Mouse (Mus musculus): Measurements from ENCODE around the gene Esrrb. TPM values are rescaled to one million over a fixed set of nuclear protein-coding genes. Genes with fewer than 3 reads are reported as not detected.

The Esrrb gene
- total and polyA plus RNA-seq, 2 experiments from 2014 or later = 3.1 to 9.8 TPM

DNA sequence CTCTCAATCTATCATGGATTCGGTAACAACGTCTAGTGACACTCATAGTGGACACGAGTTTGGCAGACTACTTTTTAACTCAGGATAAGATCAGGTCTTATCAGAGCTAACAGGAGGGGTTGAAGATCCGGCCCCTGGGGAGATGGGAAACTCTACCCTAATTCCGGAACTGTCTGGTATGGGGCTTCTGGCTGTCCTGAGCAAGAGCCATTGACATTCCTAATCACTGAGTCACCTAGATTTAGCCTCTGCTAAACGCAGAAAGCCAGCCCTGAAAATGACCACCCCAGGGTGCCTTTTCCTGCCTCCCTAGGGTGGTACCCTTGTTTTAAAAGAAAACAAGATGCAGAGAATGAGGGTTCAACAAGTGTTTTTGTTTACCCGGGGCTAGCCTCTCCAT is 34.4 kb downstream of the Esrrb start:
- Histone ChIP-seq H3K9ac (replicated peaks; ENCODE audit: low read length) (no peak overlapping the region), H3K9me3 (ENCODE audit: low read length) (no peaks in the 10 kb centered on the region), H3K36me3 (ENCODE audit: insufficient read depth, low read length) (no peaks in the 10 kb centered on the region), H3K4me2 (ENCODE audit: low read depth, low read length) (no peak overlapping the region), H3K27me3 (ENCODE audit: insufficient read depth, low read length) (no peaks in the 10 kb centered on the region), H3K4me1 (ENCODE audit: insufficient read depth, low read length) (no peaks in the 10 kb centered on the region), H3K27ac (no peak overlapping the region), H3K4me3 (ENCODE audit: low read length) (no peak overlapping the region)
- ATAC-seq = no peak
- DNase-seq (ENCODE audit: low spot score) = no peak
- no peak for TF ChIP-seq CTCF (IDR thresholded peaks at IDR 0.05; ENCODE audit: low read depth)
- 71% methylated on average over 7 of the region's 7 CpGs for WGBS

DNA sequence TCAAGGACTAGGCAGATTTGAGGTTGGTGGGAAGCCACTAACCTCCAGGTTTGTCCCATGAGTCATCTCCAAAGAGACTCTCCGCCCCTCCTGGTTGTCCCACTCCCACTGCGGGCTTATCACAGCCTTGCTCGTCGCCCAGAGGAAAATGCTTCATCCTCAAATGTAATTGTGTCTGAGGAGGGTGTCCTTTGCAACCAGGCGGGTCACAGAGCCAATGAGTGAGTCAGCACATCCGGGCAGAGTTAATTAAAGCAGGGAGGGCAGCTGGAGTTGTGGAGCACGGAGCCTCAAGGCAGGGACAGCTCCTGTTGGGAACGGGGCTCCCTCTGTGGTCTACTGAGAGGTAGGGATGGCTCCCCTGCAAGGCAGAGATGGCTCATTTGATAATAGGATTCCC is 37.8 kb downstream of the Esrrb start:
- Histone ChIP-seq H3K36me3 (ENCODE audit: insufficient read depth, low read length) (no peaks in the 10 kb centered on the region), H3K27ac (no peak overlapping the region), H3K9me3 (ENCODE audit: low read length) (no peaks in the 10 kb centered on the region), H3K9ac (replicated peaks; ENCODE audit: low read length) (no peak overlapping the region), H3K4me1 (ENCODE audit: insufficient read depth, low read length) (no peaks in the 10 kb centered on the region), H3K27me3 (ENCODE audit: insufficient read depth, low read length) (0 out of 2 replicates have a peak, but pooled peaks cover 5% of the 10 kb centered on the region), H3K4me3 (ENCODE audit: low read length) (no peak overlapping the region), H3K4me2 (ENCODE audit: low read depth, low read length) (no peak overlapping the region)
- WGBS = 31% methylated on average over 8 of the region's 8 CpGs
- DNase-seq (ENCODE audit: low spot score) (no peak), ATAC-seq (no peak)
- no peak for TF ChIP-seq CTCF (IDR thresholded peaks at IDR 0.05; ENCODE audit: low read depth)

DNA sequence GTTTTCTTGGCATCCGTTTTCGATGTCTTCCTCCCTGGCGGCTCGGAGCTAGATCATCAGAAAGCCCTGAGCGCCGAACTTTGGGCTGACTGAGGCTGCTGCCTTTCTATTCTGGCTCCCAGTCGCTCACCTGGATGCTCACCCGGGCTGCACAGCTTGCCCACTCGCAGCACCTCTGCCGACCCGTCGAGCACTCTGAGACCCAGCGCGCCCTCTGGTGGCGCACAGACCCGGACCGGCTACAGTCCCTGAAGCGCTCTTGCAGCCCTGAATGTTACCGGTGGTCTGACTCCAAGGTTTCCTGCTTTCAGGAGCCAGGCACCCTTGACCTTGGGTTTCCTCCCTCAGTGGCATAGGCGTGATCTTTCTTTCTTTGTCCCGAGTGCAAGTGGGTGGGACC is 41.8 kb downstream of the Esrrb start:
- DNase-seq (ENCODE audit: low spot score) = peak; percentile 87
- Histone ChIP-seq H3K4me1 (ENCODE audit: insufficient read depth, low read length) (no peaks in the 10 kb centered on the region), H3K4me2 (ENCODE audit: low read depth, low read length) (peak overlapping the region; percentile 38), H3K36me3 (ENCODE audit: insufficient read depth, low read length) (no peaks in the 10 kb centered on the region), H3K9me3 (ENCODE audit: low read length) (no peaks in the 10 kb centered on the region), H3K27ac (no peak overlapping the region), H3K4me3 (ENCODE audit: low read length) (no peak overlapping the region), H3K9ac (replicated peaks; ENCODE audit: low read length) (no peak overlapping the region), H3K27me3 (ENCODE audit: insufficient read depth, low read length) (0 out of 2 replicates have a peak, but pooled peaks cover 5% of the 10 kb centered on the region)
- TF ChIP-seq CTCF (IDR thresholded peaks at IDR 0.05; ENCODE audit: low read depth) = peak; percentile 95
- peak; percentile 49 for ATAC-seq
- WGBS = 8% methylated on average over 21 of the region's 21 CpGs

DNA sequence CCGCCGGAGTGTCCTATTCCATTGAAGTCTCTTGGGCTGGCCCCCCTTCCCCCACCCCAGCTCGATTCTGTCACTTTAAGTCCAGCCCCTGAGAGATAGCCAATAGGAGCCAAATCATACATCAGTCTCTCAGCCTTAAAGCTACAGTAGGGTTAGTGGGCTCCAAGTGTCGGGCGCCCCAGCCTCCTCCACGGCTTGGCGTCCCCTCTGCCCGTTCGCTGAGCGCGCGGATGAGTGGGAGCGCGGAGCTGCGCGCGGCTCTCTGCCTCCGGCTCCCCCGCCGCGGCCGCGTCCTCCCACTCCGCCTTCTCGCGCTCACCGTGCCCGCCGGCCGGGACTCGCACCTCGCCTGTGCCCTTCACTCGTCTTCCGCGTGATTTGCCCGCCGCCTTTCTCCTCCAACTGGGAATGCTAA is 60.6 kb downstream of the Esrrb start:
- Histone ChIP-seq H3K27ac (no peak overlapping the region), H3K4me1 (ENCODE audit: insufficient read depth, low read length) (peaks cover 4% of the 10 kb centered on the region; the same call in 1 of the 2 replicates), H3K9ac (replicated peaks; ENCODE audit: low read length) (peak overlapping the region; percentile 39), H3K4me2 (ENCODE audit: low read depth, low read length) (peak overlapping the region; percentile 88), H3K9me3 (ENCODE audit: low read length) (no peaks in the 10 kb centered on the region), H3K27me3 (ENCODE audit: insufficient read depth, low read length) (peaks cover 35% of the 10 kb centered on the region), H3K4me3 (ENCODE audit: low read length) (peak overlapping the region; percentile 51), H3K36me3 (ENCODE audit: insufficient read depth, low read length) (no peaks in the 10 kb centered on the region)
- no peak for TF ChIP-seq CTCF (IDR thresholded peaks at IDR 0.05; ENCODE audit: low read depth)
- DNase-seq (ENCODE audit: low spot score) (peak; percentile 74), ATAC-seq (peak; percentile 91)
- WGBS = under 1% methylated on average over 37 of the region's 37 CpGs

DNA sequence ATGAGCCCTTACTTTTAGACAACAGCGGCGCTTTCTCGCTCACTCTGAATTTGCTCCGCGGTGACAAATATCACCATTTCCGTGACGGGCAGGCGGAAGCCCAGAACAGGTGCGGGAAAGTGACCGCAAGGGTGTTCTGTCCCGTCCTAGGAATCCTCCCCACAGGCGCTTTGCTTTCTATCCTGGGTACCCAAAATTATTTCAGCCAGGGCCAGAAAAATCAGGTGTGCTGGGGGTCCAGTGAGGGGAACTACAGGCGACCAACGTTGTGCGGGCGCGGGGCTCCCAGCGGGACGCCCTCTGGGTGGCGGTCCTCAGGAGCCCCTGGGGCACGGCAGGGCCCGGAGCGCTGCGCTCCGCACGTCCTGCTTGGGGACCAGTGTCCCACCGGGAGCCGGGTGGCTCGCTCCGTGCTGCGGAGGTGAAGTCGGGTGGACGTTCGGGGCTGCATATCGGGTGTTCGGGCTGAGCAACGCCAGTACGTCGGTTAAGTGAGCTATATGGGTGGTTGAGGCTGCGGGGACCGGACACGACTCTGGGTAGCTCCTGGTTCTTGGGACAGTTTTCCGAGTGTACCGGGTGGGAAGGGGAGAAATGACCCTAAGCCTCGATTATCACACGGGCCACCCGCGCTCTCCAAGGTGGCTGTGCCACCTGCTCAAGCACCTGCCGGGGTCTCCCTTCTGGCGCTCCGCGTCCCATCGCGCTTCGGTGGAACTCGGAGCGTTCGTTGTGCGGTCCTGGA is 61.4 kb downstream of the Esrrb start:
- DNase-seq (ENCODE audit: low spot score) = no peak
- Histone ChIP-seq H3K4me1 (ENCODE audit: insufficient read depth, low read length) (peaks cover 4% of the 10 kb centered on the region; the same call in 1 of the 2 replicates), H3K4me2 (ENCODE audit: low read depth, low read length) (peak overlapping the region; percentile 88), H3K9me3 (ENCODE audit: low read length) (no peaks in the 10 kb centered on the region), H3K27me3 (ENCODE audit: insufficient read depth, low read length) (peaks cover 35% of the 10 kb centered on the region), H3K27ac (no peak overlapping the region), H3K4me3 (ENCODE audit: low read length) (peak overlapping the region; percentile 51), H3K36me3 (ENCODE audit: insufficient read depth, low read length) (no peaks in the 10 kb centered on the region), H3K9ac (replicated peaks; ENCODE audit: low read length) (no peak overlapping the region)
- ATAC-seq = no peak
- no peak for TF ChIP-seq CTCF (IDR thresholded peaks at IDR 0.05; ENCODE audit: low read depth)
- 3% methylated on average over 59 of the region's 59 CpGs for WGBS

DNA sequence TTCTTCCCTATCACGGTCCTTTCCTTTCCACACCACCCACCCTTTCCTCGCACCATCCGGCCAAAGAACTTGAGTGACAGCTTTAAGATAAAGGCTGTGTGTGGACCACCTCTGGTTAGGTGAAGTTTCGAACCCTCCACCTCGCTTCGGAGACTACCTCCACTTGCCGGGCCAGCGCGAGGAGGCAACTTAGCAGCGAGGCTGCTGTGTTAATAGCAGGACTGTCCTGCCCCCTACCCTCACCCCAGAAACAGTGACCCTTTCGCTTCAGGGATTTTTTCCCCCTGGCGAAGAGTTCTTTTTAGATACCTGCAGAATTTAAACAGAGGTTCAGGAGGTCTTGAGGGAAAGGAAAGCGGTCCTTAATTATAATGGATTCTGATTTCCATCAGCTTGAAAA is 62.2 kb downstream of the Esrrb start:
- 6% methylated on average over 13 of the region's 13 CpGs for WGBS
- Histone ChIP-seq H3K4me3 (ENCODE audit: low read length) (peak overlapping the region; percentile 51), H3K27me3 (ENCODE audit: insufficient read depth, low read length) (peaks cover 35% of the 10 kb centered on the region)

DNA sequence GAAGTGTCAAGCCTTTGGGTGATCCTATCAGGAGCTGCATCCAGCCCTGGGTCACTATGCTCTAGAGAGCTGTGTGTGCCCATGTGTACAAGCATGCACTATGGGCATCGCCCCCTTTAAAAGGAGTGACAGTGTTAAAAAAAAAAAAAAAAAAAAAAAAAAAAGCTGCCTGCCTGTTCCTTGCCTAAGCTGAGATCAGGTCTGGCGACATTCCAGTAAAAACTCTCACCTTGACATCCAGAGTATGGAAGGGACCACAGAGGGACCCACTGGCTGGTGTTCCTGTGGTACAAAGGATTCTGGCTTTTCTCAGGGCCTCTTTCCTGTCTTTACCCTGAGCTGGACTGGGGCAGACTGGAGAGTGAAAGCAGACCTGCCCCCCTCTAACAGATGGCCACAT is 66.7 kb downstream of the Esrrb start:
- Histone ChIP-seq H3K27ac (no peak overlapping the region), H3K4me3 (ENCODE audit: low read length) (no peak overlapping the region), H3K9ac (replicated peaks; ENCODE audit: low read length) (no peak overlapping the region), H3K4me2 (ENCODE audit: low read depth, low read length) (no peak overlapping the region), H3K27me3 (ENCODE audit: insufficient read depth, low read length) (peaks cover 22% of the 10 kb centered on the region; the same call in 1 of the 2 replicates), H3K36me3 (ENCODE audit: insufficient read depth, low read length) (no peaks in the 10 kb centered on the region), H3K9me3 (ENCODE audit: low read length) (no peaks in the 10 kb centered on the region), H3K4me1 (ENCODE audit: insufficient read depth, low read length) (no peaks in the 10 kb centered on the region; the same call in 1 of the 2 replicates)
- DNase-seq (ENCODE audit: low spot score) = no peak
- whole genome bisulfite sequencing = 55% methylated on average over 2 of the region's 2 CpGs
- no peak for ATAC-seq
- no peak for TF ChIP-seq CTCF (IDR thresholded peaks at IDR 0.05; ENCODE audit: low read depth)

More for the DNA sequence above, 62.2 kb downstream of the Esrrb start:
- Histone ChIP-seq H3K4me1 (ENCODE audit: insufficient read depth, low read length) (peaks cover 4% of the 10 kb centered on the region; the same call in 1 of the 2 replicates), H3K9me3 (ENCODE audit: low read length) (no peaks in the 10 kb centered on the region), H3K4me2 (ENCODE audit: low read depth, low read length) (peak overlapping the region; percentile 88), H3K9ac (replicated peaks; ENCODE audit: low read length) (no peak overlapping the region), H3K27ac (no peak overlapping the region), H3K36me3 (ENCODE audit: insufficient read depth, low read length) (no peaks in the 10 kb centered on the region)
- no peak for TF ChIP-seq CTCF (IDR thresholded peaks at IDR 0.05; ENCODE audit: low read depth)
- ATAC-seq = no peak
- no peak for DNase-seq (ENCODE audit: low spot score)

Measured in hindbrain, postnatal 0 days (tissue).